Mouse (Mus musculus): Measurements from ENCODE around the gene Fam69a.
"Not testable (repeated sequence)": the region's sequence is repeated elsewhere in the genome, so short reads cannot be mapped to it uniquely, and the experiment has no call there.

Fam69a gene

DNA sequence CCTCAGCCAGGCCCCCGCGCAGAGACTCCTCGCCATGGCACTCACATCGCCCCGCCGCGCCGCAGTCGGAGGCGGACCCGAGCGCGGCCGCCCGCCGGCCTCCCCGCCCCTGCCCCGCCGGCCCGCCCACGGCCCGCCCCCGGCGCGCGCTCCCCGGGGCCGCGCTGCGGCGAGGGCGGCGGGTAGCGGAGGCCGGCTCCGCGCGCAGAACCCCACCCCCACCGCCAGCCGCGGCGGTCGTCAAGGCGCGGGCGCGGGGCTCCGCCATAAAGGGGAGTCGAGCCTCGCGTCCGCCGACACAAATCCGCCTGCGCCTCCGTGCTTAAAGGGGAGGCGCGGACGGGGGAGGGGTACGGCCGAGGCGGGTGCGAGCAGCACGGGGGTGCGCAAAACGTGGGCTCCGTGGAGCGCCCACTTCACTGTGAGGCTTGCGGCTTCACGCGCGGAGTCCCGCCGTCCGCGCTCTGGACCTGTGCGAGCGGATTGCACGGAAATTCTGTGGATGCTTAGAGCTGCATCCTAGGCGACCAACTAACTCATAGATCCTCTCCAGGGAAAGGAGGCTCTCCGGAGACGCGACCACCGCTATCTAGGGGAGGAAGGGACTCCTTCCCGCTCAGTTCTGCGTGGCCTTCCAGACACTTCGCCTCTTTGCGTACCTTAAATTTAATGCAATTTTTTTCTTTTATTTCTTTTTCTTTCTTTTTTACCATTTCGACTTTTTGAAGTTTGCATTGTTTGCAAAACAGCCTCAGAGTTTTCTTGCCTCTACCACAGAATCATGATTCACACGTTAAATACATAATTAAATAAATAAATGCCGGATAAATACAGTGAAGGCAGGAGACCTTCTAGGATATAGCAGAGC, at the start of gene Fam69a:
Gene Fam69a (minus strand): TSS at position 119 of the 868 bp plus-strand sequence.
- in situ Hi-C loops (cut with MseI, MboI) = loop anchor here in 1 of 2 experiments (10.0 kb wide), 1 partner anchor 62 kb away; no protein-coding TSS in a partner anchor

DNA sequence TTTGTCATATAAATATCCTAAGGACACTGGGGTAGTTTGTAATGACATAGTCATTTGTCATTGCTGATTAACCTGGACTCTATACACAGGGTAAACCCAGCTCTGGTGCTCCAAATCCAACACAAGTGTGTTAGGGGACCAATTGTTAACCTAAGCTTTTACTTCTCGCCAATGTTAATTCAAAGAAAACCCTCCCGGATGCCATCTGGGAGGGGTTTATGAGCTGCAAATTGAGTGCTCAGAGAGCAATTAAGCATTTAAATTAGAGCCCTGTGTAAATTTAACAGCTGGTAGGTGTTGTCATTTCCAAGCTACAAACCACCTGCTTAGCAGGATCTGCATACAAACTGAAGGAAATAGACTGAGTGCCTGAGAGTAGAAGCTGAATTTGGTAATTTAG, 48.6 kb upstream of the Fam69a start:
- in situ Hi-C loops (cut with MseI, MboI) = loop anchor here in 1 of 2 experiments (10.0 kb wide), 1 partner anchor 129 kb away; no protein-coding TSS in a partner anchor

DNA sequence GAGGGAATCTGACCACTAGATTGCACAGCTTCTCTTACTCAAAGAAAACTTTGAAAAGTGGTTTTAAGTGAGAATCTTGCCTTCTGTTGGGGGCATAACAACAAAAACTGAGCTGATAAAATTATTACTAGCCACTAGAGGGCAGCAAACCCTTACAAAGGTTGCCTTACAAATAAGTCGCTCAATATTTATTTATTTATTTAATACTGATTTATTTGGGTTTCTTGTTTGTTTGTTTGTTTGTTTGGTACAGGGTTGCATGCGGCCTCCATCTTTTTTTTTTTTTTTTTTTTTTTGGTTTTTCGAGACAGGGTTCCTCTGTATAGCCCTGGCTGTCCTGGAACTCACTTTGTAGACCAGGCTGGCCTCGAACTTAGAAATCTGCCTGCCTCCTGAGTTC, 47.3 kb upstream of the Fam69a start:
- in situ Hi-C loops (cut with MseI, MboI) = loop anchor here in 1 of 2 experiments (10.0 kb wide), 1 partner anchor 131 kb away; no protein-coding TSS in a partner anchor

DNA sequence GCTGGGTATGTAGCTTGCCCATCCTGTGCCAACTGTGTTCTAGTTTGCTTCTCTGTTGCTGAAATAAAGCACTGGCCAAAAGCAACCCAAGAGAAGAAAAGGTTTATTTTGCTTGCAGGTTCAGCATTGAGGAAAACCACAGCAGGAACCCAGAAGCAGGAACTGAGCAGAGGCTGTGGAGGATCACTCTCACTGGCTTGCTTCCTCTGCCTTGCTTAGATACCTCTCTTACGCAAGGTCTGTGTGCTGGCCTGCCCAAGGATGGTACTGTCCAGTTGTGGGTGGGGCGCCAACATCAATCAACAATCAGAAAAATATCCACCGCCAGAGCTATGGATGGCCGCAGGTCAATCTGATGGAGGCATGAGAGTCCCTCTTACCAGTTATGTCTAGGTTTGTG, 44.4 kb upstream of the Fam69a start:
- in situ Hi-C loops (cut with MseI, MboI) = loop anchor here in 1 of 2 experiments (10.0 kb wide), 1 partner anchor 134 kb away; no protein-coding TSS in a partner anchor

DNA sequence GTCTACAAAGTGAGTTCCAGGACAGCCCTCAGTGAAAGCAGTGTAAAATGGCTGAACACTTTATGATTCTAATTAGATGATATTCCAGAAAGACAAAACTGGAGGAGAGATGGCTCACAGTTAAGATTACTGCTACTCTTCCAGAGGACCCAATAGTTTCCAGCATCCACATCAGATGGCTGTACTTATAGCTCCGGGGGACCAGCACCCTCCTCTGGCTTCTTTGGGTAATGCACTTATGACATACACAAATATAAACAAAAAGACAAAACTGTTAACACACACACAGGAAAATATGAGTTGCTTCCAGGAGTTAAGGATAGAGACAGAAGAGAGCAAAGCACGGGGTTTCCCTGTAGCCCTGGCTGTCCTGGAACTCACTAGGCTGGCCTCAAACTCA, 43.1 kb upstream of the Fam69a start:
- in situ Hi-C loops (cut with MseI, MboI) = loop anchor here in 1 of 2 experiments (10.0 kb wide), 1 partner anchor 135 kb away; no protein-coding TSS in a partner anchor

DNA sequence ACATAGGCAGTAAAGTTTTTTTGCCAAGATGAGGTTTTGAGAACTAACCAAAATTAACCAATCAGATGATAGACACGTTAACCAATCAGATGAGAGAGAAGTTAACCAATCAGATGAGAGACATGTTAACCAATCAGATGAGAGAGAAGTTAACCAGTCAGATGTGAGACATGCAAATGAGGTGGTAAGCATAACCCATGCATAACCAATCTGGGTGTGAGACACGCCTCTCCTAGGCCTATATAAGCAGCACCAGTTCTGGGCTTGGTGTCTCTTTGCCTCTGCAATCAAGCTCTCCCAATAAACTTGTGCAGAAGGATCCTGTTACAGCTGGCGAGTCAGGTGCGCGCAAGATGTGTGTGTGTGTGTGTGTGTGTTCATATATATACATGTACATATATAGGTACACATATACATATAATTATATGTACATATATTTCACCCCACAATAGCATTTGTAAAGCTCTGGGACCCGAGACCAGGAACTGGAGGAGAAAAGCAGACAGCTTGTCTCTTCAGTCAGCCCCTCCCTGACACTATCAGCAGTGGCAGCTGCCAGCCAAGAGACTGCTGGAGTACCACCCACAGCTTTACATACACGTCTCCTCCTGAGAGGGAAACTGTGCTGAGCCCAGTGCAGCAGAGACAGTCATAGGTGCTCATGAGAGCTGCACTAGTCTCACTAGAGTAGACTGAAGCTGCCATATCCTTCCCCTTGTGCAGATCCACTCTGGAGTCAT, 42.1 kb upstream of the Fam69a start:
- in situ Hi-C loops (cut with MseI, MboI) = not testable (repeated sequence)

DNA sequence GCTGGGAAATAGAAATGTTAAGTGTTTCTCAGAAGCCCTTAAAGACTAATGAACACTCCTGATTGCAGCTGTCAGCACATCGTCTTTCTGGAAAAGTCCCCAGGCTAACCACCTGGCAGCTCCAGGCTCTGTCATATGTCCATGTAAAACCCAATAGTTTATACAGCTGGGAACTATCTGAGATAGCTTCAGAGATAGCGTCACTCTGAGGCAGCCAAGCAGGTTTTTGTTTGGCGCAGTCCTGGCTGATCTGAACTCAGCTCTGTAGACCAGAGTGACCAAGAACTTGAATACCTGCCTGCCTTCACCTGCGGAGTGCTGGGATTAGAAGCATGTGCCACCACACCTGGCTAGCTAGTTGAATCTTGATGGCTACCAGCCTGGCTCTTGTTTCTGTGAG, 41.3 kb upstream of the Fam69a start:
- in situ Hi-C loops (cut with MseI, MboI) = no loop called here

DNA sequence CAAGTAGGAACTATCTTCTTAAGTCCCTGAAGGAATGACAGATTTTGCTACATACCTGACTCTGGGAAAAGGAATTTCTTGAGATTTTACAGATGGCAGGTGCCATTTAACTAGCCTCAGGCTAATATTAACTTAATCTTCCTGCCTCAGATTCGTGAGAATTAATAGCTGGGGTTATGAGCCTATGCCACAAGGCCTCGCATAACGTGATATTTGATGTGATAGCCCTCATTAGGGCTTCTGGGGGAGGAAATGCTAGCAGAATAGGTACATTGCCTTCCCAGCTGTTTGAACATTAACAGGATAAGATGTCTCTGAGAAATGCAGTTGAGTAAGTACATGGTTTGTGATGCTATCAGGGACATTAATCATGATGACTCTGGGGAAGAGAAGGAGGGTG, 34.5 kb upstream of the Fam69a start:
- in situ Hi-C loops (cut with MseI, MboI) = no loop called here

DNA sequence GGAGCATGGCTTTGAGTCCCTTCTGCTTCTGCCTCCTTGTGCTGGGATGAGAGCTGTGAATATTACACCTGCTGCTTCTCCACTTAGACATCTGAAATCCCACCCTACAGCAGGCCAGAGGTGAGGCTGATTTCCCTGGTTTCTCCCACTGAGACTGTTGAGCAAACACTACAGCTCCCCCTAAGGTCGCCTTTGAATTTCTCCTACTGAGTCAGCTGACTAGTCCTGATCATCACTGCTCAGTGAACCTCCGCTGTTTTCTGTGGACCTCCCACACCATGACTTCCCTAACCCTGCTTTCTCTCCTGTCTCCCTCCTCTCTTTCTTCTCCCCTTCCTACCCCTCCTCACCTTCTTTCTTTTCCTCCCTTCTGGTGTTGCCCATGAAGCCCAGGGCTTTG, 32.5 kb upstream of the Fam69a start:
- in situ Hi-C loops (cut with MseI, MboI) = no loop called here

DNA sequence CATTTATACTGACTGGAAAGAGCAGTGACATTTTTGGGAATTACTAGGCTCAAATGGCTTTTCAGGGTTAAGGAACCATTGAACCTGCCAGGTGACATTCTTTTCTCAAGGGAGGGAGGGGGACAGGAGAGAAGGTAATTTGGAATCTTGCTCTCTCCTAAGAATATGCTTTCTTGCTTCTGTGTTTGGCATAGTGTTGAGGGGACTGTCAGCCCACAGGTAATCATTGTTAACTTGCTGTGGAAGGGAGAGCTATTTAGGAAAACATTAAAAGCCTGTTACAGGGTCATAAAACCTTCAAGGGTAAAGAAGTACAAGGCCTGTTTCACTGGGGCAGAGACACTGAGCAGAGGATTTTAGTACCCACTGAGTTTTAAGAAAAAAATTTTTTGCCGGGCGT, 30.3 kb upstream of the Fam69a start:
- in situ Hi-C loops (cut with MseI, MboI) = no loop called here

DNA sequence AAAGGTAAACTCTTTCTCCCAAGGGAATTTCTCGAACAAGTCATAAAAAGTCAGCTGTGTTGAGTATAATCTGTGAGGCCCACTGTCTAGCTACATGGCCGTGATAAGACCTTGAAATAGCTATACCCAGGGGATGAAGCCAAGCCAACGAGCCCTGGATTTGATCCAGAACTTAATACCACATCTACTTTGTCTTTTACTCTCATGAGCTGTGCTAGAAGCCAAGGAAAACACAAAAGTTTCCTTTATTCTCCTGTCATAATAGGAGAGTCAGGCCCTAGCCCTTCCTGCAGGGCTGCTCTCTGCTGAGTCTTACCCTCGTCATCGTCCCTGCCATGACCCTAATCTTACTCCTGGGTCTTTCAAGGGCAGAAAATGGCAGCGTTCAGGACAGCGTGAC, 28.5 kb upstream of the Fam69a start:
- in situ Hi-C loops (cut with MseI, MboI) = no loop called here

DNA sequence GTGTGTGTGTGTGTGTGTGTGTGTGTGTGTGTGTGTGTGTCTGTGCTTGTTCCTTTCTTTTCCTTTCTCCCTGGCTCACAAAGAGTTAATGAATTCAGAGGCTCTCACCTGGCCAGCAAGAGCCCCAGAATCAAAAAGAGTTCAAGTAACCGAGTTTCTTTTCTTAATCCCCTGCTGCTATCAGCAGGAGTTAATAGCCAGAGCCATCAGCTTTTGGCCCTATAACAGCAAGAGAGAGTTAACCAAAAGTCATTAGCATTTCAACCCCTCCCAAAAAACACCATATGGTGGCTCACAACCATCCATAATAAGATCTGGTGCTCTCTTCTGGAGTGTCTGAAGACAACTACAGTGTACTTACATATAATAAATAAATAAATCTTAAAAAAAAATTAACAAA, 27.3 kb upstream of the Fam69a start:
- in situ Hi-C loops (cut with MseI, MboI) = no loop called here

DNA sequence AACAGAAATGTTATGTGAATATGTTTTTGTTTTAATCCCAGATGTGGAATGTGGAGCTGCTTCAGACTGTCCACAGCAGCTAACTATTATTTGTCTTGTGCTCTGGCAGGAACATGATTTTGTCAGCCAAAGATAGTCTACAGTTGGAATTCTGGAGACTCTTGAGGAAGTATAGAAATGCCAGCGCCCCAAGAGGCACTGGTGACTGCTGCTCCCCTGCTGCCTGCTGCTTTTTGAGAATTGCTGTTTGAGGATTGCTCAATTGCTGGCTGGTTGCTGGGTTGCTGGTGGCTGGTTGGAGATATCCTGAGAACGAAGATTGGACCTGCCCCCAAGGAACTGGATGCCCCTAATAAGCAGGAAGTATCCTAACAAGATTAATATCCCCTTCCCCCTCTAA, 22.8 kb upstream of the Fam69a start:
- in situ Hi-C loops (cut with MseI, MboI) = no loop called here

DNA sequence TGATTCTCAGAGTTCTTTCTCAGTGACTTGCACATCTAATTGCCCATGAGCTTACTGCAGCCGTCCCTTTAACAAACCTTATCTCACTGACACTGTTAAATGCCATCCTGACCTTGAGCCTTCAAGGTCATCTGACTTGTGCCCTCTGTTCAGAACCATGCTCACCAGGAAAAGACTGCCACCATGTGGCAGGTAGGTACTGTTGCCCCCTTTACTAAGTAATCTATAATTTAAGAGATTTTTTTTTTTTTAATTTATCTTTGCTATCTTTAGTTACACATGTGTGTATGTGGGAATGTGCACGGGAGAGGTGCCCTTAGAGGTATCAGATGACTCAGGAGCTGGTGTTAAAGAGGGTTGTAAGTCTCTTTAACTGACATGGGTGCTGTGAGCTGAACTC, 18.2 kb upstream of the Fam69a start:
- in situ Hi-C loops (cut with MseI, MboI) = no loop called here

DNA sequence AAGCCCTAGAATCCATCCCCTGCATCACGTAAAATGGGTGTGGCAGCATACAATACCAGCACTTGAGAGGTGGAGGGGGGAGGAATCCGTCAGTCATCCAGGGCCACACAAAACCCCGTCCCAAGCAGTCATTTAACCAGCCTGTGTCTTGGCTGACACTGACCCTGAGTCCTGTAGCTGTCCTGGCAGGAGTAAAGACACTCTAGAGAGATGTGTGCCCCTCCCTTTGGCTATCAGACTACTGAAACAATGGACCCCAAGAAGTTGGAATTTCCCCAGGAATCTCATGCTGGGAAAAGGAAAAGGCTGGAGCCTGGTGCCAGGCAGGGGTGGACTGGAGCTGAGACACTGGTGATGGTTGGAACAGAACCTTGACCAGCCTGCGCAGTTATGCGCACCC, 15.8 kb upstream of the Fam69a start:
- in situ Hi-C loops (cut with MseI, MboI) = no loop called here

DNA sequence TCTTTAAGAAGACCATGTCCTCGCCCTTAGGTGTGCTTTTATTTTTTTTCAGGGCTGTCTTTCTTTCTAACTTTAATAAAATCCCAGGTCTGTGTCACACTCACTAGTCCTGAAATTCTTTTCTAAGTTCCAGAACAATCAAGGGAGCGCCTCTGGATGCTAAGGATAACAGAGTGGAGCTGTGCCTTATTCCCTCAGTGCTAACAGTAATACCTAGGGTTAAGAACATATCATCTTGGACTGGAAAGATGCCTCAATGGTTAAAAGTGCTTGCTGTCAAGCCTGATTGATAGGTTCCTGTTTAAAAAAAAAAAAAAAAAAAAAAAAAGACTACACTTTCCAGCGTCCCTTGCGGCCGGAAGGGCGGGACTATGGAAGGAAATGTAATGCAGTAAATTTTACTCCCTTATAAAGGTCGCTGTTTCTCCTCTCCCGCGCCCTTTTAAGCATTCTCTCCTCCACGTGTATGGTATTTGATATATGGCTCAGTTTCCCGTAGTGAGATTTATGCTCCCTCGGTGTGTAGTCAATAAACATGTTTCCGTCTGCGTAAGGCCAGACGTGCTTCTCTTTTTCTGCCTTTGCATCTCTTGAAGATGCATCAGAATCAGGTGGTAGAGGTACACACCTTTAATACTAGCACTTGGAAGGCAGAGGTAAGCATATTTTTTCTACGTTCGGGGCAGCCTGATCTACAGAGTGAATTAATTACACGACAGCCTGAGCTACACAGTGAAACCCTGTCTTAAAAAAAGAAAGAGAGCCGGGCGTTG, 14.1 kb upstream of the Fam69a start:
- in situ Hi-C loops (cut with MseI, MboI) = no loop called here

DNA sequence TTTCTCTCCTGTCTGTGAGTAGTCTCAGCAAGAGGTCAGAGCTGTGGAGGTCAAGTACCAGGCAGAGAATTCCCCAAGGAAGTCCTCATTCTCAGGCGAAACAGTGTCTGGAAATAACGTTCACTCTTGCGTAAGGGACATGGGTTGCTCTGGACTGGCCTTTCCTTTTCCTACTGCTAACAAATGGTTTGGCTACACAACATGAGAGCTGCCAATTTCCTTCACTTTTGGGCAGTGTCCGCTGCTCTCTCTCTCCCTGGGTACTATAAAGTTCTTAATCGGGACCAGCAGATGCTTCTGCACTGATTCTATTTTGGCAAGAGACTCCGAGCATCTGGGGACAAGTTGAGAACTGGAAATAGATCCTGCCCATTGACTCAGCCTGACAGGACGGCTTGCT, 10.8 kb upstream of the Fam69a start:
- in situ Hi-C loops (cut with MseI, MboI) = no loop called here

DNA sequence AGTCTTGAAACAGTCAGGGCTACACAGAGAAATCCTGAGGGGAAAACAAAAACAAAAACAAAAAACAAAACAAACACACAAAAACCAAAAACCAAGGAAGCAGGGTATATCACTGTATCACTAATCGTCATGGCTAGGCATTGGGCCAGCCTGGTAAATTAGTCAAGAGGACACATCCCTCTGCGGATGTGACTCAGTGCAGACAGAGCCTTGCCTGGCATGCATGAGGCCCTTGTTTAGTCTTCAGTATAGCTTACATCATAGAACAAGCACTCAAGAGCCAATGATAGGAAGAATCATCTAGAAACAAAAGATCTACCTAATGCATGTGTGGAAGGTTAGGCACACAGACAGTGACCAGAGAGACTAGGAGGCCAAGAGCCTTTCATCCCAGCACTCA, 9.1 kb upstream of the Fam69a start:
- in situ Hi-C loops (cut with MseI, MboI) = no loop called here

DNA sequence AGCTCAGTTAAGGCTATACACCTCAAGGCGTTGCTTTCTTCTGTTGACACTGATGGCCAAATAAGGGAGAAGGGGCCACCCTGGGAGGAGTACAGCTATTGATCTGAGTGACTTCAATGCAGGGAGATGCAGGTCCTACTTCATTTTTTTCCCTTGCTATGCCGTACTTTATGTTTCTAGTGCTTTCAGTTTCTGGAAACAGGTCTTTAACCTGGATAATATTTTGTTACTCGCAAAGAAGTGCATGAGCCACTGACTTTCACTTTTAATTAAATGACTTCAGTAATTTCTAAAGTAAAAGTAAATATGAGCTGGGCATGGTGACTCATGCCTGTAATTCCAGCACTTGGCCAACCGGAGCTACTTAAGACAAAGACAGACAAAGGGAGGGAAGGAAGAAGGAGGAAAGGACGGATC, 958 bp upstream of the Fam69a start:
- in situ Hi-C loops (cut with MseI, MboI) = loop anchor here in 1 of 2 experiments (10.0 kb wide), 1 partner anchor 63 kb away; no protein-coding TSS in a partner anchor

DNA sequence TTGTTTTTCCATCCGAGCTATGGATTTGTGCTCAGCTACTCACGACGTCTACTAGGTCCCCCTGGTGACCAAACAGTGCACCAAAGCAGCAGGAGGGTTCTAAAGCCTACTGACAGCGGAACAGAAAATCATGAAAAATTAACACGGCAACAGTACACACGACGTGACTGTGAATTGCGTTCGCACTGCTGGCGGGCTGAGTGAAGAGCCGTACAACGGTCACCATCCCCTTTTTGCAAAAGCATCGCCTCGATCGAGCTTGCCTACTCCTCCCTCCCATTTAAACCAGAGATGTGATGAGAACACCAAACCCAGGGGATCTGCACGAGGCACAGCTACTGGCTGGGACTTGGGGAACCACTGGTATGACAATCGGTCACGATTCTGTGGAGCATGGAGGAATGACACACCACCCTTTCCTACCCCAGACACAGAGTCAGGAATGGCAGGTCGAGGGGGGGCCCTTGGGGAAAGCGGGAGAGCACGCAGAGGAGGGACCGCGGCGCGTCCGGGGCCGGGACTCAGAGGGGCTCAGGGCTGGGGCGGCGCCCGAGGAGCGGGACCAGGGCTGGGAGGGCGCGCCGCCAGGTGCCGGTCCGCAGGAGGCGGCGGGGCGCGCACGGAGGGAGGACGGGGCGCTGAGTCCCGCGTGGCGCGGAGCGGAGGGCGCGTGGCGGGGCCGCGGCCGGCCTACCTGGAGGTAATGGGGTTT, 474 bp downstream of the Fam69a start:
- in situ Hi-C loops (cut with MseI, MboI) = loop anchor here in 1 of 2 experiments (10.0 kb wide), 1 partner anchor 62 kb away; no protein-coding TSS in a partner anchor

DNA sequence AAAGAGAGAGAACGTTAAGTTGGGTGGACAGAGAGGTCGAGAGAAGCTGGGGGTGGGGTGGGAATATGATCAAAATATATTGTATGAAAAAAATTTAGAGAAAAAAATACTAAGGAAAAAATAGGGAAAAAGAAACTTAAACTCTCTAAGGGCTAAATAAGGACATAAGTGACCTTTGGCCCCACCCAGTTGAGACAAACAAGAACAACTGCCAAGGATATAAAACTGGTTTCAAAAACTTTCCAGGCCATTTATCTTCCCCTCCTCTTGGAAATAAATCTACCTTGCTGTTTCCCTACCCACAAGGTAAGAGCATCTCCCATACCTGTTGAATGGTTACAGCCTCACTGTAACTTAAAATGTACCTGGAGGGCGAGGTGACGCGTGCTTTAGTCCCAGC, 2.9 kb downstream of the Fam69a start:
- in situ Hi-C loops (cut with MseI, MboI) = loop anchor here in 1 of 2 experiments (10.0 kb wide), 1 partner anchor 59 kb away; no protein-coding TSS in a partner anchor
